Mouse (Mus musculus): ENCODE results near the gene Ldb3.

DNA sequence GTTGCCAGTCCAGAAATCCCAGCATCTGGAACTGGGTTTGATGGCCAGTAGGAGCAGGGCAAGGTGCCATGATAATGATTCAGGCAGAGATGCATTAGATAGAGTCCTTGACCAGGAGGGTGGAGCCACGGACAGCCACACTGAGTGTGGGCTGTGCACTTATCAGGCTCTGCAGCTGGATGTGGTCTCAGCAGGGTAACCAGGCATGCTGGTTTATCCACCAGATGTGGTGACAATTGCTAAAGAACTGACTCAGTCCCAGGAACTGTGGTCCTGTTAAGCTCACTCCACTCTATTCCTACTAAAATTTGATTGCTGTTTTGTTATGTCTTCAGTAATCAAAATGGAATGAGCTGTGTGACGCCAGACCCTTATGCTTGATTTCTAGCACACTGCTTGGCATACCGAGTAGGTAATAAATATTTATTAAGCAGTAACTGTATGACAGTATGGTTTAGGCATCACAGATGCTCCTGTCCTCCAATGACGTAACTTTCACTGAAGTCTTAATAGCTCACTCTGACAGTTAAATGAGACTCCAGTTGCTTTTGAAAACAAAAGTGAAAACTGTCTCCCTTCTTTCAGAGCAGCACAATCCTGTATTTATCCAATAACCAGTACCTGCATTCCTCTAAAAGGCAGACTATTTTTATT is 80.2 kb downstream of the Ldb3 start:
- TF ChIP-seq CTCF (IDR thresholded peaks at IDR 0.05; ENCODE audit: extremely low read depth, insufficient read depth, low read length), result no peak
- no peak for TF ChIP-seq POLR2A (IDR thresholded peaks at IDR 0.05; ENCODE audit: extremely low read depth, insufficient read depth, low read length)

Measured in cortical plate, adult 2 months (tissue).